Mouse (Mus musculus): ENCODE data around the gene Gm13030.

GRCm38 (mm10) chr4:138852961-138853360, 20.8 kb downstream of the Gm13030 start:
- TF ChIP-seq TCF12 (IDR thresholded peaks at IDR 0.05; ENCODE audit: insufficient read depth, poor library complexity, severe bottlenecking): no peak
- TF ChIP-seq POLR2A (IDR thresholded peaks at IDR 0.05; ENCODE audit: insufficient read length, low read depth): no peak
- TF ChIP-seq MAX (IDR thresholded peaks at IDR 0.05; ENCODE audit: low read depth): no peak
- TF ChIP-seq CEBPB (IDR thresholded peaks at IDR 0.05; ENCODE audit: insufficient read depth, poor library complexity, severe bottlenecking): no peak
- TF ChIP-seq USF1 (IDR thresholded peaks at IDR 0.05; ENCODE audit: low read depth): no peak
- no peak for TF ChIP-seq E2F4 (IDR thresholded peaks at IDR 0.05; ENCODE audit: insufficient read depth)
- TF ChIP-seq MYOG (IDR thresholded peaks at IDR 0.05; ENCODE audit: control insufficient read depth in 1 of 3, insufficient read depth in 1 of 3, insufficient read length in 2 of 3, low read depth in 2 of 3): no peak
